Mouse (Mus musculus): ENCODE measurements around the gene Abhd17b.

- TF ChIP-seq CTCF (IDR thresholded peaks at IDR 0.05; ENCODE audit: extremely low read depth, insufficient read depth, low read length) = no peak
- TF ChIP-seq POLR2A (IDR thresholded peaks at IDR 0.05; ENCODE audit: extremely low read depth, insufficient read depth, low read length) = no peak
These were observed 9.1 kb upstream of the Abhd17b start for GRCm38 (mm10) chr19:21643935-21644334.
